Mouse (Mus musculus): ENCODE measurements at regions not wholly inside any gene's neighbourhood (a gene's known extent, or its start where the extent isn't known, plus 50 kb on each side); places are given as distances from the start of the nearest gene placed in this dataset.

GRCm38 (mm10) chr1:72000741-72001140 is 211.4 kb downstream of the Mreg start:
- no peak for DNase-seq (ENCODE audit: low spot score)

DNA sequence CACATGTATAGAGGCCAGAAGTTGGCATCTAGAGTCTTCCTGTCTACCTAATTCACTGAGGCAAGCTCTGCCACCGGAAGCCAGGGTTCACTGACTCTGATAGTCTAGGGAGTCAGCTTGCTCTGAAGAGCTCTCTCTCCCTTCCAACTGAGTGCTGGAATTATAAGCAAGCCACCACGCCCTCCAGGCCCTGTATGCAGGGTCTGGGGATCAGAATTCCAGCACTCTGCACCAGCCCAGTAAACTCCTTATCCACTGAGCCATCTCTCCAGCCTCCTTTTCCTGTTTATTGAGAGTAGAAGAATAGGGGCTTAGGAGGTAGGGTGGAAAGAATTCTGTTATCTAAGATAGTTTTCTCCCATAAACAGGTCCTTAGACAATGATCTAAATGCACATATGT is 215.3 kb downstream of the Mreg start:
- no peak for DNase-seq (ENCODE audit: low spot score)

GRCm38 (mm10) chr1:71996234-71996619 is 215.9 kb downstream of the Mreg start:
- no peak for DNase-seq (ENCODE audit: low spot score)

GRCm38 (mm10) chr1:71995573-71996233 is 216.4 kb downstream of the Mreg start:
- no peak for DNase-seq (ENCODE audit: low spot score)

DNA sequence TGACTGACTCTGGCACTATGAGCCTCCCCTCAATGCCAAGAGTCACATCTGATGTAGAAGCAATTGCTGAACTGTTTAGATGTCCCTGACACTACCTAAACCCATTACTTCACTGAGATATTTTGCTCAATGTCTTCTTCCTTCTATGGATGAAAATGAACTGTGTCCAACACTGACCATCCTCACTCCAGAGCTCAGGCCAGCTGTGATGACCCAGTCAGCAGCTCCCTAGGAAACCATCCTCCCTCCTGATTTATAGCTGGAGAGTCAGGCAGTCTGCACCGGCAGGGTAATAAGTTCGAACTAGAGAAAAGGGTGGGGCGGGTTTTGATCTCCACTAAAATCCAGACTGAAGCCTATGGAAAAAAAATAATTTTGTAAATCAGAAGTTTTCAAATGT is 221.2 kb downstream of the Mreg start:
- DNase-seq (ENCODE audit: low spot score), result no peak

DNA sequence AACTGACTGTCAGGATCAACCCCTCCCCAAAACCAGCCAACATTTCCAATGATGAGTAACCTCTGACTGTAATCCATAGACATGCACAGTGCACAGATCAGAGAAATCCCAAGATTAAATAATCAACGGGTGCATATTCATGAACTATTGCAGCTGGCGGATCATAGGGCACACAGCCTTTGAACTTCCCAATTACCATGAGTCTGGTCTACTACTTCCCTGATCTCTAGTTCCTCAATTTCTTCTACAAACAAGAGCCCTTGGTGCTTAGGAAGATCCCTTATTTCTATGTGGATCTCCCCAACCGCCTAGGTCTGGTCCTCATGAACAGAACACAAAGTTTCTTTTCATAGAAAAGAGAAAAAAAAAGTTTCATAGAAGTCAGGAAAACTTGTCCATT is 224.0 kb downstream of the Mreg start:
- no peak for DNase-seq (ENCODE audit: low spot score)

- DNase-seq (ENCODE audit: low spot score), result no peak
These were observed 226.1 kb downstream of the Mreg start for GRCm38 (mm10) chr1:71986047-71986446.

DNA sequence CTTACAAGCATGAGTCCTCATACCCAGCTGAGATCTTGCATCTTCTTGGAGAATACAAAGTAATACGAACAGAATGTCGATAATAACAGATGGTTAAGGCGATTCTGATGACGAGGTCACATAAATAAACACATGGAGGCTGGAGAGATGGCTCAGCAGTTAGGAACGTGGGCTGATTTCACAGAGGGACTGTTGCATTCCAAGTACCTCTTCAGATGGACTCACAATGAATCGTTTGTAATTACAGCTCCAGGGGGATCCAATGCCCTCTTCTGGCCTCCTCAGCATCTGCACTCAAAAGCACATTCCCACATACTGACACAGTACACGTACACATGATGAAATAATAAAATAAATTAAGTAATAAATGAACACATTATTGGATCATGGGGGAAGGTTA is 228.3 kb downstream of the Mreg start:
- no peak for DNase-seq (ENCODE audit: low spot score)

GRCm38 (mm10) chr1:71982423-71983262 is 229.5 kb downstream of the Mreg start:
- DNase-seq (ENCODE audit: low spot score), result no peak

DNA sequence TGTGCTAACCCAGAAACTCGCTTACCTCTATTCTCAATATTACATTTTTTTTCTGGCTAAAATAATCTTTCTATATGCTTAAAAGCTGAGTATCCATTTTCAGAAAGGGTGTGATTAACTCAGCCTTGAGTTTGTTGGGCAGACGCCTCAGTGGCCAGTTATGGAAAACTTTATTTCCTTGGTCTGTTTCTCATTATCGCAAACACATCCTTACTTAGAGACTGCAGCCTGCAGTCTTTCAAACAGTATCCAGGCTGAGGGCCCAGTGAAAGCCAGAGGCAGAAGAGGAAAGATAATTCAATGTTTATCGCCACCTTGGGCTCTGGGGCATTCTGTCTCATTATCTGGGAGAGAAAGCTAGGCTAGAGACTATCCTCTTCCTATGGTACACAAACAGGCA is 231.5 kb downstream of the Mreg start:
- DNase-seq (ENCODE audit: low spot score), result no peak

GRCm38 (mm10) chr1:71979261-71979660 is 232.8 kb downstream of the Mreg start:
- no peak for DNase-seq (ENCODE audit: low spot score)

DNA sequence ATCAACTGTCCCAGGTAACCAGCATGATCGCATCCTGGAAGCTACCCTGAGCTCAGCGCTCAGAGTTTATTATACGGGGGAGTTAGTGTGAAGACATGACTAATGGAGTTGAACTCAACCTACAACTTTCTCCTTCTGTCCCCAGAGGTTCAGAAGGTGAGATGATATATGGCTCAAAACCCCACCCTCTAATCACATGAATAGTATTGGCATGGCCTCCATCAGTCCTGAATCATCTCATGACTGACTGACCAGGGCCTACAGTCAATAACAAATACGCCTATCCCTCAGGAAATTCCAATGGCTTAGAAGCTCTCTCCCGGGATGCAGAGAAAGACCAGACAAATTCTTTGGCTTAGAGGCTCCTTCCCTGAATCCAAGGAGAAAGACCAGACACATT is 234.7 kb downstream of the Mreg start:
- no peak for DNase-seq (ENCODE audit: low spot score)

- DNase-seq (ENCODE audit: low spot score), result no peak
These were observed 237.4 kb downstream of the Mreg start for GRCm38 (mm10) chr1:71974715-71975114.

DNA sequence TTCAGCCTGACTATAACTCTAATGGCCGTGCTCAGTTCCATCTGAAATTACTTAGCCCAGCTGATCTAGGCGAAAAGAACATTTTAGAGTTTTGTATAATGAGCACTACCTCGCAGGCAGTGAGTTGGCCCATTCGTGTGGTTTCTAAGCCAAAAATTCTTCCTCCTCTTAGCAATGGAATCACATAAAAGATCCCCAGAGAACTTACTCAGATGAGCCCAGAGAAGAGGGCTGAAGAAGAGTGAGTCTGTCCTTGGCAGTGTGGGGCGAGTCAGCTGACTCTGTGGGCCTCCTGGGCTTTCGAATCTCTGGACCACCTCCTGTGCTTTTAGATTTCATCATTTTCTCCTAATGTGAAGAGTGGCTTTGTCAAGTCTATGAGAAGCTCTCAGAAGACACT is 240.2 kb downstream of the Mreg start:
- peak; percentile 28 for DNase-seq (ENCODE audit: low spot score)

- no peak for DNase-seq (ENCODE audit: low spot score)
These were observed 241.3 kb downstream of the Mreg start for GRCm38 (mm10) chr1:71970771-71971170.

DNA sequence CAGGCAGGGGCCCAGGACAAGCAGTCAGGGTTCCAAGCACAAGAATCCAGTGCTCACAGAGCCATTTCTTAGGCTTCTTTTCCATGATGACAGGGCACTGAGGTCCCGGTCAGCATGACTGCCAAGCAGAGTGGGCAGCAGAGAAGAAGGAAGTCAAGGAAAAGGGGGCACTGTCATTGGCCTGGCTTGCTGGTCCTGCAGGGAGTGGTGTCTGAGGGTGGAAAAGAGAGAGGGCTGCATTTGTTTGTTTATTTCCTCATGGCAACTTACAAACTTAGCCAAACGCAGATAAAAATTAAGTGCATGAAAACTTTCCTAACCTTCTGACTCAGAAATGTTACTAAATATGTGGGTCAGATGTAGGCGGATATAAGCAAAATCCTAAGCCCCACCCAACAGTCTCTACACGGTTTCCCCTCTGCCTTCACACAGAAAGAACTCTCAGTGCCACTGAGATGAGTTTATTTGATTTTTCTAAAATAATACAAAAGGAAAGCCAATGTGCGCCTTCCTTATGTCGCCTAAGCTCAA is 244.5 kb downstream of the Mreg start:
- no peak for DNase-seq (ENCODE audit: low spot score)

DNA sequence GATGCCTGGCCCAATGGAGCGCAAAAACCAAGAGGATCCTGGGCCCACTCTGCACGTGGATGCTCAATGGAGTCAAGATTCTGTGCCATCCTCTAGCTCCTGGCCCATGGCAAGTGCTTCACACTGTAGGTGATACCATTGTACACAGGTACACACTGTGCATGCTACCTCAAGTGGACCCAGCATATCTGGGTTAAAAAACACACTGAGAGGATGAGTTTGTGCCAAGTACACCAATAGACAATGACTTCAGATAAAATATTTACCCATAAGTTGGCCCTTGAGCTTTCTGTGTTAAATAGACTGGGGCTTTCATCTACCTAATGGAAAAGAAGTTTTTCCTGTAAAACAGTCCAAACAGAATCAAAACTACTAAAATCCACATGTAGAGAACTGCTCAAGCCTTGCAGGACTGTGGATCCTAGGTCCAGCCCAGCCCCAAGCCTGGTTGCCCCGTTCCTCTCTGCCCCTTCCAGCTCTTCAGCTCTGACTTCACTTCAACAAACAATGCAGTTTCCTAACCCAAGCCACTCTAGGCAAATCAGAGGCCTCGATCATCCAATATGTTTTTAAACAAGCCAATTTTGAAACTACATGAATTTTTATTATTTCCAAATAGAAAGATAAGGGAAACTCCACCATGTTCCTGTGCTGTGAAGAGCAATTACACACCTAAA is 247.5 kb downstream of the Mreg start:
- DNase-seq (ENCODE audit: low spot score), result no peak

GRCm38 (mm10) chr1:71956940-71957339 is 255.2 kb downstream of the Mreg start:
- no peak for DNase-seq (ENCODE audit: low spot score)

- no peak for DNase-seq (ENCODE audit: low spot score)
These were observed 256.8 kb downstream of the Mreg start for GRCm38 (mm10) chr1:71955331-71955730.

- no peak for DNase-seq (ENCODE audit: low spot score)
These were observed 258.8 kb downstream of the Mreg start for GRCm38 (mm10) chr1:71953292-71953691.

GRCm38 (mm10) chr1:71949549-71949948 is 262.6 kb downstream of the Mreg start:
- no peak for DNase-seq (ENCODE audit: low spot score)

DNA sequence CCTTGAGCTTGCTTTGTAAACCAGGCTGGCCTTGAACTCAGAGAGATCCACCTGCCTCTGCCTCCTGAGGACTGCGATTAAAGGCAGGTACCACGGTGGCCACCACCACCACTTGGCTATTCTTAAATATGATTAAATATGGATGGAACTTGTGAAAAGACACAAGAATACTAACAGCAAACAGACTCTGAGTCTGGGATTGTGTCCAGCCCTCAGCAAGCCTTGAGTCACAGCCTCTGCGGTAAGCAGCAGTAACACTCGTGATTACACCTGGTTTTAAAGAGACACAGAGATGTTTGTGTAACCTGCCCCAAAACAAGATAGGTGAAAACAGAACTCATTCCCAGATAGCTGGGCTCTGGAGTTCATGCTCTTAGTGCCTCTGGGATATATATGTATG is 263.4 kb downstream of the Mreg start:
- no peak for DNase-seq (ENCODE audit: low spot score)

GRCm38 (mm10) chr1:71947506-71947905 is 264.6 kb downstream of the Mreg start:
- no peak for DNase-seq (ENCODE audit: low spot score)

Measured in testis, postnatal 14 days (tissue).